Mouse (Mus musculus) frontal cortex, postnatal 25 days (tissue): Measurements from ENCODE around the gene Myo7a.

Source experiments
- DNase-seq, 2 experiments: peaks; one replicate each; pipeline ENCODE4 v3.0.0; 2022; ENCODE audit warnings: low spot score in 2 of 2

Myo7a gene

GRCm38 (mm10) chr7:98103002-98103941 is 16.1 kb downstream of the Myo7a start:
- peak; percentile 78 to 85 for DNase-seq

DNA sequence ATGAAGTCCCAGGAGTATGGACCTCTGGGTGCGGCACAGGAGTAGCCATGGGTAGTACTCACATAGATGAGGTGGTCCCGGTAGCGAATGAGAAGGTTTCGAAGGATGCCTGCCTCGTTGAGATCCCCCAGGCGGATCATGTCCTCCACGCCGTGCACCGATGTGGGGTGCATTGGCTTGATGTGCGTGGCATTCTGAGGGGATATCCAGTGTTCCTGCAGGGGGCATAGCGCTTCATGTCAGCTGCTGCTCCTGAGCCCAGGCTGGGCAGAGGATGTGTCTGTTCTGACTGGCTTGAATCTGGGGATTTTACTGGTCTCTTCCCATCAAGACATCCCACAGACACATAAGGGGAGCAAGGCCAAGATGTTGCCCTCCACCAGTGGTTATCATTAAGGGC is 16.8 kb downstream of the Myo7a start:
- DNase-seq, result no peak

GRCm38 (mm10) chr7:98097557-98097956 is 21.8 kb downstream of the Myo7a start:
- DNase-seq, result no peak

- DNase-seq, result no peak
These were observed 23.5 kb downstream of the Myo7a start for GRCm38 (mm10) chr7:98095852-98096251.

DNA sequence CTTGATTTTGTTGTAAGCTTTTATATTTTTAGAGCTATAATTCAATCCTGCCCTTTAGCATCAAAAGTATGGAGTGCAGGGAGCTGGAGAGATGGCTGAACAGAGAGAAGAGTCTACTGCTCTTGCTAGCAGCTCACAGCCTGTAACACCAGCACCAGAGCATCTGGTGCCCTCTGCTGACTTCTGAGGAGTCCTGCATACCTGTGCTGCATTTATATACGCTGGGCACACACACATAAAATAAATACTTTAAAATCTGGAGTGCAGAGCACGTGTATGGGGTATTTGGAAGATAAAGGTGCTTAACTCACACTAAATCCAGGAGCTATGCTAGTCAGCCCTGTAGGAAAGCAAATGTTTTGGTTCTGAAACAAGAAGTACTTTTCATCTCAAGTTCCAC is 33.0 kb downstream of the Myo7a start:
- DNase-seq, result no peak

DNA sequence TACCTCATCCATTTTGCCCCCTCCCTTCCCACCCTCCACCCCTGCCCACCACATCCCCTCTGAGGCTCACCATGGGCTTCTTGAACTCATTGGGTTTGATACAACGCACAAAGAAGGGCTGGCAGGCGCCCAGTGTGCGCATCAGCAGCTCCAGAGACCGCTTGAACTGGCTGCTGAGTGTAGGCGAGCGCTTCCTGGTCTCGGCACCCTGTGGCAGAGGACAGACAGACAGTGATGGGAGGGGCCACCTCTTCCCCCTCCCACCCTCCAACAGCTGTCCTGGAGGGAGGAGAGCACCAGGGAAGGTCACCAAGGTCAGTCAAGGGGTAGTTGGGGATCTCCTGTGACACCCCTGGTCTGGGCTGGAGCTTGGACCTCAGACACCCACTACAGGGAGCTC is 34.0 kb downstream of the Myo7a start:
- no peak for DNase-seq

DNA sequence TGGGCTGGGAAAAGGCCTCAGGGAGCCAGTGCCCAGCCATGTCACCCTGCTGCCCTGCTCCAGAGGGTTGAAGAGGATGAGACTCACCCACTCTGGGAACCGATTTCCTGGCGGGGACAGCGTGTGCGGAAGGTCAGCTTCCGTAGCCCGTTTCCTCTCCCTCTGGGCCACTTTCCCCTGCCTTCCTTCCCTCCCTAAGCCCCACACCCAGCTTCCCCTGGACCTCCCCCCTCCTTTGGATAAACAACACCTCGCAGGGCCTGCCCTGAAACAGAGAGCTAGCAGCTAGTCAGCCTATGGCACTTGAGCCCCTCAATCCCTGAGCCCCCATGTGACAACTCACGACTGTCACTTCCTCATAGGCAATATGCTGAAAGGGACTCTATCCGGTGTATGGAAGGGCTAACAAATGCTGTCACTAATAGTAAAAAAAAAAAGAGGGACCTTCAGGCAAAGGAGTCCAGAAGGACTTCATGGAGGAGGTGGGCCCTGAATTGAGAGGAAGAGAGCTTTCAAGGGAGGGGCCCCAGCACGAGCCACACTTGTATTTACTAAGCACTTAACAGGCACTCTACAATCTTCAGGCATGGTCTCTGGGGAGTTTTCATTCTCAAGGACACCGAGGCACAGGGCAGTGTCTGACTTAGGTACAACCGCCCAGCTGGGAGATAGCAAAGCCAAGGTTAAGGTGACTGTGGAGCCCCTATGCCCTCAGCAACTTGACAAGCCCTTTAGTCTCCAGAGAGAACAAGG is 34.6 kb downstream of the Myo7a start:
- DNase-seq, result no peak

DNA sequence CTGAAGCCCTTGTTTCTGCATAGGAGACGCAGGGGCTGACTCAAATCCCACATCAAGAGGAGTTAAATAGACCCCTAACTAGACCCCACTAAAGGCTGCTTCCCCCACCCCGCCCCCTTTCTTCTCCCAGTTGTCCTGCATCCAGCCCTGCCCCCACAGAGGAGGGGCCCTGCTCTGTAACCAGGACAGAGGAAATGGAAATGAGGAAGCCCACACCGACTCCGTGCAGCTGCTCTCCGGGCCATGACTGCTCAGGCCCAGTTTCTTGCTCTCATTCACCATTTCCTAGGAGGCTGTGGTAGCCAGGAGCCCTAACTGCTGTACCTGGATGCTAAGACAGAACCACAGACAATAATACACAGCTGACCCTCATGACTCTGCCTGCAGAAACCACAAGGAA is 36.9 kb downstream of the Myo7a start:
- DNase-seq, result no peak

DNA sequence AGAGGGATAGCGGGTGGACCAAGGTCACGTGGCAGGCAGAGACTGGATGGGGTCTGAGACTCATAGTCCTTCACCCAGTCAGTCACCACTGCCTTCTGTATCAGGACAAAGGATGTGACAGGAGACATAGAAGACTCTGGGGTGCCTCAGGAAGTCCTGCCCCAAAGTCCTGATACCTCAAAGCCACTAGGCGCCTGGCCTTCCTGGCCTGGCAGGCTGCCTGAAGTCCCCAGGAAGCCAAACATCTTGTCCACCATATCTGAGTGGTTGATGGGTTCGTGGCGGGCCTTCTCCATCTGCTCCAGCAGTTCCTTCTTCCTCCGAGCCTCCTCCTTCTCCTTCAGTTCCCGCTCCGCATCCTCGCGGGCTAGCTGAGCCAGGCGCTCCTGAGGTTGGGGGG is 41.9 kb downstream of the Myo7a start:
- DNase-seq, result no peak

GRCm38 (mm10) chr7:98071620-98072019 is 47.7 kb downstream of the Myo7a start:
- peak; percentile 55 to 72 for DNase-seq

GRCm38 (mm10) chr7:98066229-98066628 is 53.1 kb downstream of the Myo7a start:
- DNase-seq, result no peak

GRCm38 (mm10) chr7:98054942-98055341 is 64.4 kb downstream of the Myo7a start:
- DNase-seq, result no peak

DNA sequence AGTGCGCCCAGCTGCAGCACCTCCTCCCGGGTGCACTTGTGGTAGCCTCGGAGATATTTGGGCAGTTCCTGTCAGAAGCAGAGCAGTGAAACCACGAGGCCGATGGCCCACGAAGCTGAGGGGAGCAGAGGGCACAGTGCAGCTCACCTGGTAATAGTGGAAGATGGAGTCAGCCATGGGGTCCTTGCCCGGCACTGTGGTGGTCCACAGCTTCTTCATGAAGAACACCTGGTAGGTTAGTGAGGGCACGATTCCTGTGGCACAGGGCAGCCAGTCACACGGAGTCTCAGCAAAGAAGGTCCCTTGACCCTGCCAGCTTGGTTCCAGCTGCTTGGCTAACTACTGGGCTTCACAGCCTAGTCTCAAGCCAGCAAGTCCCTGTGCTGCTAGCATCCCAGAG is 64.9 kb downstream of the Myo7a start:
- DNase-seq, result no peak

- DNase-seq, result no peak
These were observed 67.3 kb downstream of the Myo7a start for GRCm38 (mm10) chr7:98051980-98052379.

- DNase-seq, result no peak
These were observed 71.1 kb downstream of the Myo7a start for GRCm38 (mm10) chr7:98048101-98048824.

DNA sequence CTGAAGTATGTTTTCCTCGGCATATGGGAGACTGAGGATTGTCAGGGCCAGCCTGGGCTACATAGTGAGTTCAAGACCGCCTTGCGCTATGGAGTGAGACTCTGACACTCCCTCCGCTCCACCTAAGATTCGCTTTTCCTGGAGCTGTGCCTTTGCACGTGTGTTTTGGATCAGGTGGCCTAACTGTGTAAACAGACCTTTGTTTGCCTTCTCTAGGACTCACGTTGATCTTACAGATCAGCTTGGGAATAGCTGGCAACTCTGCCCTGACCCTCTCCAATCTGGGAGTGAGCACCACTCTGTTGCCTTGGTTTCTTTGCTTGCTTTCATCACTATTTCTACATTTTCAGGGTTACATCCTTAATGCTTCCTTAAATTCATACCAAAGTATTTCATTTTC is 116.7 kb downstream of the Myo7a start:
- no peak for DNase-seq
